Mouse (Mus musculus): ENCODE measurements around the gene Nup107. TPM values are rescaled to one million over a fixed set of nuclear protein-coding genes. Genes with fewer than 3 reads are reported as not detected.

Gene Nup107
- total RNA-seq, 2 experiments from 2014 or later = 15.5 to 19.4 TPM

DNA sequence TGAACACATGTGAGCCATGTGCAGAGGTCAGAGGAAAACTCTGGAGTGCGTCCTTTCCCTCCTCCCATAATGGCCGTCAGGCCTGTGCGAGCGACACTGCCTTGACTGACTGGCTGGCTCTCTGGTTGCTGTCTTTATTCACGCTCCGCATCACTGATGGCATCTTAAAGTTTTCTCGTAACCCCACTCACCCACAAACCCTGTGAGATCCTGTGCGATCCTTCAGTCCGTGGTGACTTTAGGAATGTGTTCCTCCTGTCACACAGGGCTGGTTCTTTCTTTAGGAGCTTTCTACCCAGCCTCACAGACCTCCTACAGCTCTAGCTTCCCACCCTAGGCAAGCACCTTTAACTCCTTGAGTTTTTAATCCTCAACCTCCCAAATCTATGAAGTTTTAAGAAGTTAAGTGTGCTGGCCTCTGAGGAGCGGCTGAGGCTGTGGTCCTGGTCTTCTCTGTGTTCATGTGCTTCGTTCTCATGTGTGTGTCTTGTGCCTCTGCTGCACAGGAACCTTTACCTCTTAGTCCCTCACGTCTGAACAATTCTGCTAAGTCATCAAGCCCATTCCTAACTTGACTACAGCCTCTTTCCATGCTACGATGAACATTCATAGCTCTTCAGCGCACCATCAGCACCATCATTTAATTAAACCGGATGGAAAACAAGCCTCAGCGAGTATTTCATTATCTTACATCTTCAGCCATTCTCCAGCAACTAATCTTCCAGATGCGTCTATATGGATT lies 20.0 kb downstream of the Nup107 start:
- H3K4me3 ChIP-seq = no peak overlapping the region
- DNase-seq (ENCODE audit: low spot score in 2 of 2) = no peak
- no peak overlapping the region for H3K27ac ChIP-seq
- TF ChIP-seq CTCF (conservative IDR thresholded peaks at IDR 0.05) = no peak

DNA sequence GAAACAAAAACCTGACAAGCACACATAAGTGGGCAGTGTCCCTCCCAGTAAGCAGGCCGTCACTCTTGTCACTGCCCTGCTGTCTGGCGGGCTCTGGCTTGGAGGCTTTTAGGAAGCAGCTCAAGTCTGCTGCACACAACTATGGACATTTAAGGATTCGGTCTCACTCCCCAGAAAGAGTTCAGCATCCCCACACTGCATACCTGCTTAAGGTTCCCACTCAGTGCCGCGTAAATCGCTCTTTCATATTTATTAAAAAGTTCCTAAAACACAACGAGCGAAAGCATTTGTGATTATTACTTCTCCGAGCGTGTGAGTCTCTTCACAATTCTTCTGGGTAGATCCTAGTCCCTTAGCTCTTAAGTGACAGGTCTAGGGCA lies 21.4 kb downstream of the Nup107 start:
- Histone ChIP-seq H3K27ac (no peak overlapping the region), H3K4me3 (no peak overlapping the region)
- no peak for DNase-seq (ENCODE audit: low spot score in 2 of 2)
- no peak for TF ChIP-seq CTCF (conservative IDR thresholded peaks at IDR 0.05)

DNA sequence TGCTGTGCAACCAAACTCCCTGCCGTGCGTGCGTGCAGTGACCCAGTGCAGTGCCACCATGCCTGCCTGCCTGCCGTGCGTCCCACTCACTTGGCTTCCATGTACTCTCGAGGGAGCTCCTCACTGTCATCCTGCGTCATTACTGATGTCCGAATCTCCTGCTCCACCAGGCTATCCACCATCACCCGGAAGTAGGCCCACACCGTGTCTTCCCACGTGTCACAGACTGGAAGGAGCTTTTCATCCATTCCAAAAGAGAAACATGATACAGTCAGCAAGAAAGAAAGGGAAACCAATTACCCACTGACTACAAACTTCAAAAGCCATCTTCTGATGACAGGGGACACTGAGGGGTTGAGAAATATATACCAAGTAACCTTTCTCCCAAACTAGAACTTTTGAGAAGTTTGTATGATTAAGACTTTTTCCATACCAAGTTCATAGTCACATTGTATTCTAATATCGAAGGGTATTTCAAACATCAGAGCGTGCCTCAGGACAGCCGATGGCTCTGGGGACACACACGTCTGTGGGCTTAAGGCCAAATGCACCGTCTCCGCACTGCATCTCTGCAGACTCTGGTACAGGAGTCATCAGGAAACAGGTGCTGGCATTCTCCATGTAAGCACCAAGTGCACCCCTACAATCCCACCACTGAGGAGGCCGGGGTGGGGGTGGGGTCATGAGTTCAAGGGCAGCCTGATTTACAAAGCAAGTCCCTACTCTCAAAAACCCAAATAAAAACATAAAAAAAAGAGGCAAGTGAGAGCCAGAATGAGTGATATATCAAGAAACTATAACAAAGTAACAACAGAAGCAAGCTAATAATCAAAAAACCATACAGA lies 22.0 kb downstream of the Nup107 start:
- no peak for TF ChIP-seq CTCF (conservative IDR thresholded peaks at IDR 0.05)
- no peak for DNase-seq (ENCODE audit: low spot score in 2 of 2)
- H3K4me3 ChIP-seq = no peak overlapping the region
- H3K27ac ChIP-seq = no peak overlapping the region

DNA sequence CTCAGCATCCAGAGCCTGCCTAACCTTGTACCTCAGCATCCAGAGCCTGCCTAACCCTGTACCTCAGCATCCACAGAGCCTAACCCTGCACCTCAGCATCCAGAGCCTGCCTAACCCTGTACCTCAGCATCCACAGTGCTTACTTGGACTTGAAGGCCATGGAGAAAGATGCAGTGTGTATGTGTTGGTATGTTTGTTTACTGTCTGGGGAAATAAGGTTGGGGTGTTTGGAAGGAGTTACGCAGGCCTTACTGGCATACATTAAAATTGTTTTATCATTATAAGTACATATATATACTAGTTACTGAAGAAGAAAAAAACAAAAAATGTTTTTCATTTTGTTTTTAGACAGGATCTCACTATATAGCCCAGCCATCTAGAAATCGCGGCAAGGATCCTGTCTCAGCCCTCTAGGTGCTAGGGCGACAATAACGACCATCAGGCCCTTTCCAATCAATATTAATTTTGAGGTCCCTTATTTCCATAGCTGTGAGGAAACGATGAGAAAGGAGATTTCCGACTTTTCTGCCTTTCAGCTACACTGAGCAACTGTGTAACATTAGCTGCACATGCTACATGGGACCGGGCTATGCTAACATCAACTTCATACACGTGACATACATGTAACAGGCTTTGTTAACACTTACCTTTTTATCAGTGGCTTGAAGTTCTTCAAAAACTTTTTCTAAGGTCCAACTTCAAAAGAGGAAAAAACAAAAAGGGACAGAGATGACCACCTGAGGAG lies 22.8 kb downstream of the Nup107 start:
- H3K4me3 ChIP-seq = no peak overlapping the region
- H3K27ac ChIP-seq = no peak overlapping the region
- DNase-seq (ENCODE audit: low spot score in 2 of 2) = no peak
- TF ChIP-seq CTCF (conservative IDR thresholded peaks at IDR 0.05) = no peak

DNA sequence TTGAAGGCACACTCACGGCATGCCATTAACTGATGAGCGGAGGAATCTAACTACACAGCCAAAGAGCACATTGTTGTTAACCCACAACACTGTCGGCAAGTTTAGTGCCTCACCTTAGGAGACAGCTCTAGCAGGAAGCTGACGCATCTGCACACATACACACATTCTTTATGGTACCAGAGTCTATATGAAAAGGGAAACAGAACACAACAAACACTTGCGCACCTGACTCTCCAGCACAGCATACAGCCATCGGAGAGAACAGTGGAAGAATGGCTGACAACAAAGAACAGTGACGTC lies 24.4 kb downstream of the Nup107 start:
- H3K27ac ChIP-seq = no peak overlapping the region
- TF ChIP-seq CTCF (conservative IDR thresholded peaks at IDR 0.05) = no peak
- H3K4me3 ChIP-seq = no peak overlapping the region
- DNase-seq (ENCODE audit: low spot score in 2 of 2) = no peak

DNA sequence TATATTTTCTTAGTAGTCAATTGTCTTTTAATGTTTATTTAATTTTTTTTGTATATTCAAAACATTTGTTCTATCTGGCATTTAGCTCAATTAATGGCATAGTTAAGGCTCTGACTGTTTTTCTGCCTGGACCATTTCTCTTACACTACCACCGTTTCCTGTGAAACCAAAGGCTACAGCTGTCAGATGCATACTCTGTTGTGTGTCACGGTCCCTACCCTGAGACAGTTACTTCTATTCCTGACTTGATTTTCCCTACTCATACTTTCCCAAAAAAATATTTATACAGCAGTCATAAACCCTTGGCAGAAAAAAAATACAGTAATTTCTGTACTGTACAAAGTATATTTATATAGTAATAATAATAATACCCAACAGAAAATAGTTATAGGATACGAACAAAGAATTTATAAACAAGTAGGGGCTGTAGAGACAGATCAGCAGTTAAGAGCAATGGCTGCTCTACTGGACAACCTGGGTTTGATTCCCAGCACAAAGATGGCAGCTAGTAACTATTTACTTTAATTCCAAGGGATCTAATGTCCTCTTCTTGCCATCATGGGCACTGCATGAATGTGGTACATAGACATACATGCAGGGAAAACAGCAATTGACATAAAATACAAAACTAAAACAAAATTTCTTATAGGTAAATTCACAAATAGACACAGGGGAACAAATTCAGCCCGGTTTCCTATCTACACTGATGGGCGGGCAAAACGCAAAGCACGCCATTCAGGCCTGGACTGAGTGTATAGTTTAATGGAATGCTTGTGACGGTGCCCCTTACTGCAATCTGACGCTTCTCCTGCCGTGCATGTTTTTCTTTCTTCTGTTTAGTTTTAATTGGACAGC lies 25.0 kb downstream of the Nup107 start:
- DNase-seq (ENCODE audit: low spot score in 2 of 2) = no peak
- no peak for TF ChIP-seq CTCF (conservative IDR thresholded peaks at IDR 0.05)
- H3K27ac ChIP-seq = no peak overlapping the region
- H3K4me3 ChIP-seq = no peak overlapping the region

DNA sequence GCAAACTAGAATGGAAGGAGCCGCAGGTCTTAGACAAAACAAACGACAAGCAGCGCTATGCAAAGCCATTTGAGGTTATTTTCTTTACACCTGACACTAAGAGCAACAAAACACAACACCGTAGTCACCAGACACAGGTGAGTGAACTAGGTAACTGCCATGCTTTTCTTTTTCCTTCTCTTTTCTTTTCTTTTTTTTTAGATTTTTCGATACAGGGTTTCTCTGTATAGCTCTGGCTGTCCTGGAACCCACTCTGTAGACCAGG lies 25.7 kb downstream of the Nup107 start:
- no peak for DNase-seq (ENCODE audit: low spot score in 2 of 2)
- no peak overlapping the region for H3K4me3 ChIP-seq
- TF ChIP-seq CTCF (conservative IDR thresholded peaks at IDR 0.05) = no peak
- H3K27ac ChIP-seq = no peak overlapping the region

DNA sequence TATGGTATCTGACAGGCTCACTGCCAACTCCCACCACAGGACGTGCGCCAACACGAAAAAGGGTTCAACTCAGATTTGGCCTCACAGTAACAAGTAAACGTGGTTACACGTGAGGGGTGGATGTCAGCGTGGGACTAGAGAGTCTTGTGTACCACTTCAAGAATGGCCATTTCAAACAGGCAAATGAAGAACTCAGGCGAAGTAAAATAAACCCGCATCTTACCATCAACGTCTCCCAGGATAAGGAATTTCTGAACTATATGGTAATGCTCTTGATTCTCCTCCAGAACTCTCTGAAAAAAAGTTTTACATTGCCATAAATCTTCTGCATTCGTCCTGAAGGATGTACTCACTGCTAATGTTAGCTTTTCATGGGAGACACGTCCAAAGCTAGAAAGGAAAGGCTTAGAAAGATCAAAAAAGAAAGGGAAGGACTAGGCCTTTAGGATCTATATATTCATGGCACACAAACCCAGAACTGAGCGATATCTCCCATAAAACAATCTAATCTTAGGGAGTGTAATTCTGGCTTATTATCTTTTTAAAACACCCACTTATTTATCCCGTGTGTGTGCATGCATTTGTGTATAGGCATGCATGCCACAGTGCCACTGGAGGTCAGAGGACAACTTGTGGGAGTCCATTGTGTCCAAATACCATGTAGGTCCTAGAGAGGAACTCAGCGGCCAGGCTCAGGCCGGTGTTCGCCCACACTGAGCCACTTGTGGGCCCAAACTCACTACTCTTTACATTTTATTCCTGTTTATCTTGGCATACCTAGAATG lies 26.2 kb downstream of the Nup107 start:
- no peak for DNase-seq (ENCODE audit: low spot score in 2 of 2)
- no peak for TF ChIP-seq CTCF (conservative IDR thresholded peaks at IDR 0.05)

DNA sequence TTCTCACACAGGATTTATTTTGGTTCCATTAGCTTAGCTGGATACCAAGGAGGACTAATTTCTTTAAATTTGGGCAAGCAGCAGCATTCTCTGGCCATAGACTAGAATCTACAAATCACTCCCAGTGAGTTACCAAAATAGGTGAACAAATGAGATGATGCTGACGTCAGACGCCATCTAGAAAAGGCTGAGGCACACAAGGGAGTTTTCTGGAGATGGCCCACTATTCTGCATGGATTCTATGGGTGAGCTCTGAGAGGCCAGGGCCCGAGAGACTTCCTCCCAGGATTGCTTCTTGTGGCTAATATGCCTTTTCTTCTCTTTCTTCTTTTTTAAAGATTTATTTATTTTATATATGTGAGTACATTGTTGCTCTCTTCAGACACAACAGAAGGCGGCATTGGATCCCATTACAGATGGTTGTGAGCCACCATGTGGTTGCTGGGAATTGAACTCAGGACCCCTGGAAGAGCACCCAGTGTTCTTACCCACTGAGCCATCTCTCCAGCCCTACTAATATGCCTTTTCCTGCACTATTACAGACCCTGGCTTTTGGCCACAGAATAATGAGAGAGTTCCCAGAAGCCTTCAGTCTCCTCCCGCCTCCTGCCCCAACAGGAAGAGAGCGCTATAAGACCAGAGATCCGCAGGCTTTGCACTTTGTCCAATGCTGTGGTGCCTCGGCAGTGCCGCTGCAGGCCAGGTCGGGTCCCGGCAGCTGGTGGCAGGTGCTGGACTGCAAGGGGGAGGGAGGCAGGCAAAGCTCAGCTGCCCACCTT lies 27.2 kb downstream of the Nup107 start:
- no peak overlapping the region for H3K4me3 ChIP-seq
- no peak for DNase-seq (ENCODE audit: low spot score in 2 of 2)
- no peak for TF ChIP-seq CTCF (conservative IDR thresholded peaks at IDR 0.05)
- H3K27ac ChIP-seq = no peak overlapping the region

More for the DNA sequence above, 26.2 kb downstream of the Nup107 start:
- Histone ChIP-seq H3K27ac (no peak overlapping the region), H3K4me3 (no peak overlapping the region)

DNA sequence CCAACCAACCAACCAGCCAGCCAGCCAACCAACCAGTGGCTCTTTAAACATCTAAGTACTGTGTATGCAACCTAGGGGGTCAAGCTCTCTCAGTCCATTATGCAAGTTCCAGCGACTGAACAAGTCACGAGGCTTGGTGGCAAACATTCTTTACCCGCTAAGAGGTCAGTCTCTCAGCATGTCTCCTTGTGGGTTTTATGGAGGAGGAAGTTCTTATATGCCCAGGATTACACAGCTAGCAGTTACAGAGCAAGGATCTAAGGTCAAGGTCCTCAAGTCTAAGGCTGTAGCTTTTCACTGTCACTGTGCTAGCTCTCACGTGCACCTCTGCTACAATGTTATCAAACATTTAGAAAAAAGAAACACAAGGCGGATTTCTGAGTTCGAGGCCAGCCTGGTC lies 27.9 kb downstream of the Nup107 start:
- no peak for DNase-seq (ENCODE audit: low spot score in 2 of 2)
- Histone ChIP-seq H3K27ac (no peak overlapping the region), H3K4me3 (no peak overlapping the region)
- no peak for TF ChIP-seq CTCF (conservative IDR thresholded peaks at IDR 0.05)

DNA sequence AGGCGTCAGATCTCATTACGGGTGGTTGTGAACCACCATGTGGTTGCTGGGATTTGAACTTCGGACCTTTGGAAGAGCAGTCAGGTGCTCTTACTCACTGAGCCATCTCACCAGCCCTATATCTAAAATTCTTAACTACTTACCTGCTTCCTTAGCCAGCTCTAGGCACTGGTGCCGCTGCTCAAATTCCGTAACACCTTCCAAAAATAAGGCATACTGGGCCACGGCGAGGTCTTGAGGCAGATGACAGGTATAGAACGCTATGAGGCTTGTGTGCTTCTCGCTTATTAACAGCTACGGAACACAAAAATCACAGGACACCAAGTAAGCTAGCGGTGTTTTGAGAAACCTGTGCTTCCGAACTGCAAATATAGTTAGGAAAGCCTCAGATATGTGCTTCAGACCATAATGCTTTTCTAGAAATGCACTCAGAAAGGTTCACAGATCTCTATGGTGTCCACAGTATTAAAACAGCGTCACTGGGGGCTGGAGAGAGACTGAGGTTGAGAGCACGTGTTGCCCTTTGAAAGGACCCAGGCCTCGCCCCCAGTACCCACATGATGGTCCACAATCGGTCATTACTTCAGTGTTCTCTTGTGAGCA lies 28.8 kb downstream of the Nup107 start:
- no peak for TF ChIP-seq CTCF (conservative IDR thresholded peaks at IDR 0.05)
- no peak for DNase-seq (ENCODE audit: low spot score in 2 of 2)
- no peak overlapping the region for H3K4me3 ChIP-seq
- no peak overlapping the region for H3K27ac ChIP-seq

Measured in layer of hippocampus, adult 2 months (tissue).